Mouse (Mus musculus) limb, embryonic 11.5 days (tissue): Measurements from ENCODE around the gene Nek8. TPM values are rescaled to one million over a fixed set of nuclear protein-coding genes. Genes with fewer than 3 reads are reported as not detected.

Experiments used
- ATAC-seq: fragments of 200-750 bp; cut with Nextera tagmentation; 2 replicates; pipeline ENCODE4 v1.8.0; 2017; ENCODE audit warnings: low read depth; ENCODE audit not compliant: insufficient number of reproducible peaks, low FRiP score, low TSS enrichment
- DNase-seq: peaks from one replicate; pipeline ENCODE4 v3.0.0-alpha.2; 2015; ENCODE audit warnings: low spot score
- H3K27ac ChIP-seq: fragments of 300-500 bp; sonication (generic); replicated peaks from 2 replicates; pipeline ENCODE4 v1.5.1; 2014; ENCODE audit warnings: low read depth, mild to moderate bottlenecking, low read length
- H3K27me3 ChIP-seq: fragments of 300-500 bp; sonication (generic); 2 replicates; pipeline ENCODE4 v1.6.1; 2014; ENCODE audit warnings: mild to moderate bottlenecking, low read length, mixed read lengths; ENCODE audit not compliant: control insufficient read depth, insufficient read depth
- H3K36me3 ChIP-seq: fragments of 300-500 bp; sonication (generic); 2 replicates; pipeline ENCODE4 v1.6.1; 2014; ENCODE audit warnings: mild to moderate bottlenecking, low read length, moderate library complexity, mixed read lengths; ENCODE audit not compliant: control insufficient read depth, insufficient read depth
- H3K4me1 ChIP-seq: fragments of 300-500 bp; sonication (generic); 2 replicates; pipeline ENCODE4 v1.6.1; 2014; ENCODE audit warnings: low read length, mixed read lengths; ENCODE audit not compliant: control insufficient read depth, insufficient read depth
- H3K4me2 ChIP-seq: fragments of 300-500 bp; sonication (generic); 2 replicates; pipeline ENCODE4 v1.6.1; 2014; ENCODE audit warnings: low read depth, mild to moderate bottlenecking, moderate library complexity; ENCODE audit not compliant: severe bottlenecking
- H3K4me3 ChIP-seq: fragments of 300-500 bp; sonication (generic); 2 replicates; pipeline ENCODE4 v1.5.1; 2014; ENCODE audit warnings: low read depth, low read length
- H3K9ac ChIP-seq: fragments of 300-500 bp; sonication (generic); 2 replicates; pipeline ENCODE4 v1.6.1; 2014; ENCODE audit warnings: mild to moderate bottlenecking, low read length
- H3K9me3 ChIP-seq: fragments of 300-500 bp; sonication (generic); 2 replicates; pipeline ENCODE4 v1.6.1; 2016; ENCODE audit warnings: low read length; ENCODE audit not compliant: control insufficient read depth
- WGBS: fragments of 180-500 bp; shearing (Covaris S2); extraction: QIAGEN DNeasy Blood & Tissue Kit; methylation state at CpG from one replicate; pipeline ENCODE4 v1.1.7; 2014; 5-methylcytosine and 5-hydroxymethylcytosine counted together
- polyA plus RNA-seq: library from polyadenylated mRNA; unstranded; fragments of >200 nt; fragmentation: Nextera tagmentation; extraction: Ambion mirVana; gene quantifications from 2 replicates; pipeline ENCODE4 v1.2.1, GENCODE M21; 2014

The Nek8 gene
- polyA plus RNA-seq, 1 experiment from 2014 or later = 15.0 TPM

- H3K4me2 ChIP-seq = no peak overlapping the region
- WGBS = 69% methylated on average over 13 of the region's 13 CpGs
- H3K27ac ChIP-seq = 0 out of 2 replicates have a peak overlapping the region, but pooled peaks have one; percentile 14
- H3K4me1 ChIP-seq = no peaks in the 10 kb centered on the region
- no peak overlapping the region for H3K9ac ChIP-seq
- H3K27me3 ChIP-seq = no peaks in the 10 kb centered on the region
- DNase-seq = no peak
- peaks cover 37% of the 10 kb centered on the region for H3K36me3 ChIP-seq
- no peak overlapping the region for H3K4me3 ChIP-seq
- no peaks in the 10 kb centered on the region for H3K9me3 ChIP-seq
- no peak for ATAC-seq
Observed at GRCm38 (mm10) chr11:78205361-78206206, 29.1 kb upstream of the Nek8 start.

- Histone ChIP-seq H3K27ac (no peak overlapping the region), H3K4me1 (no peaks in the 10 kb centered on the region), H3K36me3 (peaks cover 28% of the 10 kb centered on the region), H3K27me3 (no peaks in the 10 kb centered on the region), H3K4me2 (no peak overlapping the region), H3K9me3 (no peaks in the 10 kb centered on the region), H3K4me3 (no peak overlapping the region), H3K9ac (no peak overlapping the region)
- DNase-seq (no peak), ATAC-seq (no peak)
- WGBS = 85% methylated on average over 6 of the region's 6 CpGs
Observed at GRCm38 (mm10) chr11:78204287-78204686, 27.8 kb upstream of the Nek8 start.

GRCm38 (mm10) chr11:78202372-78202771 lies 25.9 kb upstream of the Nek8 start:
- ATAC-seq (no peak), DNase-seq (no peak)
- H3K4me2 ChIP-seq = no peak overlapping the region
- WGBS = 93% methylated on average over 3 of the region's 3 CpGs
- H3K4me3 ChIP-seq = no peak overlapping the region
- H3K36me3 ChIP-seq = peaks cover 13% of the 10 kb centered on the region
- H3K27ac ChIP-seq = no peak overlapping the region
- no peaks in the 10 kb centered on the region for H3K9me3 ChIP-seq
- H3K4me1 ChIP-seq = no peaks in the 10 kb centered on the region
- no peak overlapping the region for H3K9ac ChIP-seq
- no peaks in the 10 kb centered on the region for H3K27me3 ChIP-seq

GRCm38 (mm10) chr11:78195101-78195863 lies 18.8 kb upstream of the Nek8 start:
- DNase-seq (no peak), ATAC-seq (no peak)
- 64% methylated on average over 22 of the region's 23 CpGs for WGBS
- peak overlapping the region; percentile 43 for H3K4me2 ChIP-seq
- H3K9me3 ChIP-seq = no peaks in the 10 kb centered on the region
- H3K9ac ChIP-seq = no peak overlapping the region
- H3K4me3 ChIP-seq = peak overlapping the region; percentile 35
- peaks cover 10% of the 10 kb centered on the region for H3K4me1 ChIP-seq
- peaks cover 11% of the 10 kb centered on the region; the same call in 1 of the 2 replicates for H3K36me3 ChIP-seq
- H3K27ac ChIP-seq = no peak overlapping the region
- no peaks in the 10 kb centered on the region for H3K27me3 ChIP-seq

GRCm38 (mm10) chr11:78194411-78195100 lies 18.1 kb upstream of the Nek8 start:
- Histone ChIP-seq H3K9ac (peak overlapping the region; percentile 32), H3K27me3 (no peaks in the 10 kb centered on the region), H3K4me1 (peaks cover 16% of the 10 kb centered on the region), H3K27ac (0 out of 2 replicates have a peak overlapping the region, but pooled peaks have one; percentile 1), H3K4me2 (peak overlapping the region; percentile 43), H3K9me3 (no peaks in the 10 kb centered on the region), H3K36me3 (peaks cover 11% of the 10 kb centered on the region; the same call in 1 of the 2 replicates), H3K4me3 (peak overlapping the region; percentile 35)
- 2% methylated on average over 30 of the region's 30 CpGs for WGBS
- DNase-seq = peak; percentile 77
- peak; percentile 67 for ATAC-seq

GRCm38 (mm10) chr11:78193113-78193512 lies 16.6 kb upstream of the Nek8 start, which contains the start of gene Proca1:
TSS of gene Proca1 (plus strand) at chr11:78193392.
- Histone ChIP-seq H3K36me3 (peaks cover 11% of the 10 kb centered on the region; the same call in 1 of the 2 replicates), H3K27me3 (no peaks in the 10 kb centered on the region), H3K4me2 (no peak within 1 kb of the TSS), H3K27ac (0 out of 2 replicates have a peak within 1 kb of the TSS, but pooled peaks have one; percentile 1), H3K9ac (no peak within 1 kb of the TSS), H3K4me3 (no peak within 1 kb of the TSS), H3K9me3 (no peaks in the 10 kb centered on the region), H3K4me1 (peaks cover 16% of the 10 kb centered on the region)
- no peak for DNase-seq
- ATAC-seq = no peak
- WGBS = 100% methylated on average over 1 of the region's 1 CpGs

GRCm38 (mm10) chr11:78190041-78190440 lies 13.6 kb upstream of the Nek8 start:
- DNase-seq (no peak), ATAC-seq (no peak)
- H3K27ac ChIP-seq = peak overlapping the region; percentile 100
- H3K9ac ChIP-seq = peak overlapping the region; percentile 93
- H3K9me3 ChIP-seq = no peaks in the 10 kb centered on the region
- H3K4me1 ChIP-seq = peaks cover 13% of the 10 kb centered on the region
- 55% methylated on average over 6 of the region's 6 CpGs for WGBS
- peak overlapping the region; percentile 60 for H3K4me2 ChIP-seq
- H3K27me3 ChIP-seq = no peaks in the 10 kb centered on the region
- H3K4me3 ChIP-seq = peak overlapping the region; percentile 81
- peaks cover 11% of the 10 kb centered on the region; the same call in 1 of the 2 replicates for H3K36me3 ChIP-seq
